Mouse (Mus musculus) ovary, adult 2 months (tissue): ENCODE measurements around the gene Bfsp2. TPM values are rescaled to one million over a fixed set of nuclear protein-coding genes. Genes with fewer than 3 reads are reported as not detected.

Experiments
- polyA plus RNA-seq: library from polyadenylated mRNA; depleted of rRNA; stranded (reverse); fragments of >200 nt; gene quantifications from 2 replicates; pipeline ENCODE4 v1.2.3, GENCODE M21; 2012; rRNA removed

Bfsp2 gene
- polyA plus RNA-seq: 0.09 TPM in 1 of 2 replicates, not detected in the other

GRCm38 (mm10) chr9:103480044-103480576 lies at the start of gene Bfsp2:
Gene Bfsp2, minus strand, starts transcription at chr9:103480420.

Other genes starting within 250 kb of the Bfsp2 start
- 332 and 630 TPM in 2 replicates for gene Trf, start 250.0 kb downstream of the Bfsp2 start, polyA plus RNA-seq
- gene 1300017J02Rik, start 175.3 kb downstream of the Bfsp2 start, polyA plus RNA-seq: 0.67 and 0.77 TPM in 2 replicates
- gene Topbp1, start 175.2 kb downstream of the Bfsp2 start, polyA plus RNA-seq: 14.5 and 15.2 TPM in 2 replicates
- 74.7 and 145 TPM in 2 replicates for gene Cdv3, start 114.6 kb downstream of the Bfsp2 start, polyA plus RNA-seq